Comparison of ENCODE assay signal across 12 mouse cellular contexts in genomic region chr3:68795641-68796040, GRCm38 (mm10).
DNase-seq lines count a peak whose midpoint lies in the region; ATAC-seq lines count a peak whose summit lies in the region.
"Had no signal": no experiment of that assay in that cellular context is flagged by ENCODE, and none has a peak within 500 bp of the region (broad histone marks: within the 10 kb centered on the region; RNA-seq: fewer than 3 reads in every experiment).

No protein-coding gene starts in this region.

- no peak overlapping the region for H3K4me3 ChIP-seq in lung, embryonic 16.5 days (ENCODE audit: low read length)
- H3K4me3 ChIP-seq: forebrain, embryonic 13.5 days; gastrocnemius, adult 2 months had no signal

- no peak overlapping the region for H3K27ac ChIP-seq in lung, embryonic 16.5 days (ENCODE audit: low read length)
- H3K27ac ChIP-seq: forebrain, embryonic 13.5 days; gastrocnemius, adult 2 months had no signal

- 29% methylated on average over 3 of the region's 3 CpGs for WGBS in lung, embryonic 16.5 days

- H3K9me3 ChIP-seq in lung, embryonic 16.5 days (ENCODE audit: control insufficient read depth, low read length): no peaks in the 10 kb centered on the region

- no peak overlapping the region for H3K9ac ChIP-seq in lung, embryonic 16.5 days (ENCODE audit: low read length)
- H3K9ac ChIP-seq: forebrain, embryonic 13.5 days had no signal

- H3K36me3 ChIP-seq in lung, embryonic 16.5 days (ENCODE audit: control insufficient read depth, insufficient read depth, low read length): no peaks in the 10 kb centered on the region

- 0 out of 2 replicates have a peak, but pooled peaks have one; percentile 15 for ATAC-seq in lung, embryonic 16.5 days (ENCODE audit: low read depth)
- ATAC-seq in monocyte, adult 5-6 weeks (replicated peaks; ENCODE audit: insufficient number of reproducible peaks, low FRiP score, low TSS enrichment, poor library complexity, severe bottlenecking): no peak
- ATAC-seq: forebrain, embryonic 13.5 days had no signal

- no peak overlapping the region for H3K4me2 ChIP-seq in lung, embryonic 16.5 days (ENCODE audit: low read depth, low read length)
- H3K4me2 ChIP-seq: forebrain, embryonic 13.5 days had no signal

- H3K4me1 ChIP-seq in lung, embryonic 16.5 days (replicated peaks; ENCODE audit: control insufficient read depth, insufficient read depth, low read length): peaks cover 4% of the 10 kb centered on the region

- peak; percentile 23 for DNase-seq in kidney, postnatal 10 days
- DNase-seq in kidney, adult 8-10 months: no peak
- DNase-seq in adipocyte (ENCODE audit: low spot score): peak; percentile 89
- peak; percentile 27 to 35 for DNase-seq in heart, adult 9 months (ENCODE audit: low spot score in 2 of 2)
- DNase-seq in cerebellum, adult 8-10 months: no peak
- DNase-seq in layer of hippocampus, adult 18-20 months (ENCODE audit: low spot score in 2 of 2): no peak
- DNase-seq: cerebellum, postnatal 10 days; gastrocnemius, adult 2 months; liver had no signal

- H3K27me3 ChIP-seq in lung, embryonic 16.5 days (ENCODE audit: control insufficient read depth, insufficient read depth, low read depth, low read length): no peaks in the 10 kb centered on the region
- H3K27me3 ChIP-seq: forebrain, embryonic 13.5 days had no signal

Comparison
In these comparisons a context has a peak if more than half of its experiments do, and no peak if none do; other contexts are left out.
1. DNase-seq: peak in kidney, postnatal 10 days (single experiment), adipocyte (single experiment) and heart, adult 9 months (2 of 2); none in kidney, adult 8-10 months (0 of 2), cerebellum, adult 8-10 months (single experiment) and layer of hippocampus, adult 18-20 months (0 of 2).